Mouse (Mus musculus): ENCODE data around the gene Spata32. TPM values are rescaled to one million over a fixed set of nuclear protein-coding genes. Genes with fewer than 3 reads are reported as not detected.

Spata32 gene
- polyA plus RNA-seq, 1 experiment from 2014 or later: not detected

DNA sequence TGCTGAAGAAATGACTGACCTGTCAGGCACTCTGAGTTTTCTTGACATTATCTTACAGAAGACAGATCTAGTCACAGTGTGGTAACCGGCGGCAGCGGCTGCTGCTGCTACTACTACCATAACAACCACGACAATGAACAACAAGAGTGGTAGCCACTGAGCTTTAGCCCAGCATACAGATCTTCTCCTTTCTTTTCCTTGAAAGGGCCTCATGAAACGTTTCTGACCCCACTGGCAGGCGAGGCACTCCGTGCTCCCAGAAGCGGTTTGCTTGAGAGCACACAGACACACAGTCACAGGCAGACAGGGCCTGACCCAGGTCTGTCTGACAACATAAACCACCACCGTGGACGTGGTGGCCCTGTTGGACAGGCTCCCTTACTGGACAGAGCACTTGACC lies 45.3 kb upstream of the Spata32 start:
- Histone ChIP-seq H3K36me3 (ENCODE audit: insufficient read depth) (no peaks in the 10 kb centered on the region), H3K9me3 (ENCODE audit: low read depth, low read length) (no peaks in the 10 kb centered on the region), H3K4me2 (no peak overlapping the region), H3K27me3 (ENCODE audit: insufficient read depth, low read length) (no peaks in the 10 kb centered on the region), H3K27ac (ENCODE audit: low read depth) (no peak overlapping the region), H3K4me3 (ENCODE audit: low read depth, low read length) (no peak overlapping the region), H3K9ac (no peak overlapping the region), H3K4me1 (ENCODE audit: insufficient read depth) (peaks cover 18% of the 10 kb centered on the region)
- ATAC-seq (ENCODE audit: insufficient read depth) (no peak), DNase-seq (no peak)
- 47% methylated on average over 10 of the region's 10 CpGs for WGBS
- TF ChIP-seq CTCF (IDR thresholded peaks at IDR 0.05; ENCODE audit: low read depth): no peak

DNA sequence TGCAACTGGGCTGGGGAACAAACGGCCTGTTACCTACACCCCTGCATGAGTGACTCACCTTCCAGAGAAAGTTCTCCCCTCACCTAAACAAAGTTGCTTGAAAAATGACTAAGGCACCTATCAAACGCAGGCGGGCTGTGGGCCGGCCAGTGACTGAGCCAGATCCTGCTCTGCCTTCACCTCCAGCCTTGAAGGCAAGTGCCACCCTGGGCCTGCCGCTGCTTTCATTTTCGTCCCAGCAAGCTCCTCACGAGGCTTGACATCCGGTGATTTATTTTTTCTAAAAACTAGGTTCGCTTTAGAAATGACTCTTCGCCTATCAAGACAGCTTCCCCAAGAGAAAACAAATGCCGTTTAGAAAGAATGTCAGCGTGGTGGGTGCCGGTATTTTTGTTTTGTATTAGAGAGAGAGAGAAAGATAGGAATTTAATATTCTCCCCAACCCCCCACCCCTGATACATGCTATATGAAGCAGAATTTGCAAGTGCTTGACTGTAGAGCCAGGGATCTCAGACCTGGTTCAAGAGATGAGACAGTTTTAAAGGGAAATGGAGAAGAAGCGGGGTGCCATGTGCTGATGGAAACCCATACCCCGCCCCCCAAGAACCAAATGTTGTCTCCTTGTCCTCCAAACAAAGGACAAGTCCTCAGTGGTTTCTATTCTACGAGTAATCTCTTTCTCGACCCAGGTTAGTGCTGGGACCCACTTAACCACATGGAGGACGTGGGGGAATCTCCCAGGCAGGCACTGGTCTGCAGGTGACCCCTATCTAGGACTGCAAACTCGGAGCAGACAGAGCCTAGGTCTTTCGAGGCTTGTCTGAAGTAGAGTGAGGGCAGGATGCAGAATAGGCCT lies 44.4 kb upstream of the Spata32 start:
- Histone ChIP-seq H3K9ac (no peak overlapping the region), H3K27ac (ENCODE audit: low read depth) (no peak overlapping the region), H3K4me2 (peak overlapping the region; percentile 13; the same call in 1 of the 2 replicates), H3K9me3 (ENCODE audit: low read depth, low read length) (no peaks in the 10 kb centered on the region), H3K4me1 (ENCODE audit: insufficient read depth) (peaks cover 11% of the 10 kb centered on the region; the same call in 1 of the 2 replicates), H3K4me3 (ENCODE audit: low read depth, low read length) (no peak overlapping the region), H3K27me3 (ENCODE audit: insufficient read depth, low read length) (no peaks in the 10 kb centered on the region), H3K36me3 (ENCODE audit: insufficient read depth) (no peaks in the 10 kb centered on the region)
- DNase-seq: peak; percentile 34
- TF ChIP-seq CTCF (IDR thresholded peaks at IDR 0.05; ENCODE audit: low read depth): no peak
- WGBS: 50% methylated on average over 20 of the region's 20 CpGs
- no peak for ATAC-seq (ENCODE audit: insufficient read depth)

DNA sequence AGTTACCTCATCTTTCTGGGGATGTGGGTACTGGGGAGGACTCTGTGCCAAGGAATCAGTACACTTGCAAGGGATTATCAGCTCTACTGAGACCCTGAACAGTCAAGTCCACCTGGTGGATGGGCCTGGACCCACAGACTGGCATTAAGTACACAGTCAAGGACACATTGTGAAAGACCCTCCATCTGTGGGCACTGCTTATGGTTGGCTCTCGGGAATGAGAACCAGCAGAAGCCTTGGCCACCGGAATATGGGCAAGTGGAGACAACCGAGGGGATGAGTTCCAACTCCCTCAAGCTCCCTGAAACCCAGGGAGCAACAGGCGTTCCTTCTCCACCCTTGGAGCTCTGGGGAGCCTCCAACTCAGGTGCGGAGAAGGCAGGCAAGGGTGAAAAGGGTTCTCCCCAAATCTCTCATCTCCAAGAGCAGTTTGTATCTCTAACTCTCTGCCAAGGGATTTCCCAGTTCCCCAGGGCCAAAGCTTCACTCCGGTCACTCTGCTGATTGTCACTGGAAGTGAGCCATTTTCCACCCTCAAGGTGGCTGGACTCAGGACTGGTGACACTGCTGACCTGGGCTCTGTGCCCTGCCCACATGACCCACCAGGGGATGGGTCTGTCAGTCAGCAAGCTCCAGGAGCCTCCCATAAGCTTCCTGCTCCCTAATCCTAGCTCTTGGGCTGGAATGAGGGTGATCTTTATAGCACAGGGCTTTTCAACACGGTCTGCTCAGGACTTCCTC lies 43.6 kb upstream of the Spata32 start:
- H3K27ac ChIP-seq (ENCODE audit: low read depth): no peak overlapping the region
- H3K36me3 ChIP-seq (ENCODE audit: insufficient read depth): no peaks in the 10 kb centered on the region
- no peak for TF ChIP-seq CTCF (IDR thresholded peaks at IDR 0.05; ENCODE audit: low read depth)
- DNase-seq (no peak), ATAC-seq (ENCODE audit: insufficient read depth) (no peak)
- no peak overlapping the region for H3K9ac ChIP-seq
- no peaks in the 10 kb centered on the region for H3K9me3 ChIP-seq (ENCODE audit: low read depth, low read length)
- H3K4me2 ChIP-seq: peak overlapping the region; percentile 13; the same call in 1 of the 2 replicates
- no peaks in the 10 kb centered on the region for H3K27me3 ChIP-seq (ENCODE audit: insufficient read depth, low read length)
- H3K4me3 ChIP-seq (ENCODE audit: low read depth, low read length): no peak overlapping the region
- H3K4me1 ChIP-seq (ENCODE audit: insufficient read depth): peaks cover 11% of the 10 kb centered on the region; the same call in 1 of the 2 replicates
- WGBS: 82% methylated on average over 7 of the region's 7 CpGs

DNA sequence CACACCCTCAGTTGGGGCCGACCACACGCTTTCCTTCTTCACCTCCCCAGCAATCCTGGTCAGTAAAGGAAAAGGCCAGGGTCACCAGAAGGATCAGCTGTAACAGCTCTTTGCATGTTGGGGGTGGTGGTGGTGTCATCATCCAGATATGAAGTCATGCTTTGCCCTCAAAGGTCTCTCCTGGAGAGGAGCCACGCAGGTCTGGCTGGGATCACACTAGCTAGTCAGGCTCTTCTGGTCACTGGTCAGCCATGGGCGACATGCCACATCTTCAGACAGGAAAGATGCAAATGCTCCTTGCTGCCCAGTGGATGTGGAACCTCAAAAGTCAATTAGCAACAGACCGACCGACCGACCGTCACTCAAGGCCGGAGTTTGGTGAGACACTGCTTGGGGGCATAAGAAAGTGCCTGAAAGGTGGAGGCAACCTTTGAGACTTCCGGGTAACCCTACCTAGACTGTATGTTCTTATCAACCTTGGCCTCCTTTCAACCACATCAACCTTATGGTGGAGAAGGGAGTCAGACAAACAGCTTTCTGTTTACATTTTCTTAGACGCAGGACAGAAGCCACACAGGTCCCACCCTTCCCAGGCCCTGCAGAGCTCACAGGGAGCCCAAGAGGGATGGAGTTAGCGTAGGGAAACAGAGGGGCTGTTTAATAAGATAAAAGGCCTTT lies 42.4 kb upstream of the Spata32 start:
- Histone ChIP-seq H3K9me3 (ENCODE audit: low read depth, low read length) (no peaks in the 10 kb centered on the region), H3K36me3 (ENCODE audit: insufficient read depth) (no peaks in the 10 kb centered on the region), H3K4me1 (ENCODE audit: insufficient read depth) (peaks cover 8% of the 10 kb centered on the region; the same call in 1 of the 2 replicates), H3K4me2 (no peak overlapping the region), H3K4me3 (ENCODE audit: low read depth, low read length) (no peak overlapping the region), H3K27me3 (ENCODE audit: insufficient read depth, low read length) (no peaks in the 10 kb centered on the region), H3K9ac (no peak overlapping the region), H3K27ac (ENCODE audit: low read depth) (no peak overlapping the region)
- 78% methylated on average over 12 of the region's 12 CpGs for WGBS
- no peak for TF ChIP-seq CTCF (IDR thresholded peaks at IDR 0.05; ENCODE audit: low read depth)
- ATAC-seq (ENCODE audit: insufficient read depth) (no peak), DNase-seq (no peak)

DNA sequence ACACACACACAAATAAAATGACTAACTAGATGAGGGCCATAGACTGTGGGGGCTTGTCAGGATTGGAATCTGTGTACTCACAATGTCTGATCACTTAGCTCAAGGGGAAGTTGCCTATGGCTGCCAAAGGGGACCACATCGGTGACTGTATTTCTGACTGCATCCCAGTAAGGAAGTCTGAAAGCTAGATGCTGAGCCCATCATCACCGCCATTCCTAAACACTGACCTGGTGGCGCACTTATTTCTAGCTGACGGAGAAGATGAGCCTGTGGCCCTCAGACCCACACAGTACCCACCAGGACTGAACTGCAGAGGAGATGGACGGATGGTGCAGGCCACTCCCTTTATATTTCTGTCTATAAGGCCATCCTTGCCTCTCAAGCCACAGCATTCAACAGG lies 41.8 kb upstream of the Spata32 start:
- H3K9me3 ChIP-seq (ENCODE audit: low read depth, low read length): no peaks in the 10 kb centered on the region
- peaks cover 8% of the 10 kb centered on the region; the same call in 1 of the 2 replicates for H3K4me1 ChIP-seq (ENCODE audit: insufficient read depth)
- TF ChIP-seq CTCF (IDR thresholded peaks at IDR 0.05; ENCODE audit: low read depth): no peak
- no peaks in the 10 kb centered on the region for H3K36me3 ChIP-seq (ENCODE audit: insufficient read depth)
- no peak overlapping the region for H3K9ac ChIP-seq
- WGBS: 80% methylated on average over 5 of the region's 5 CpGs
- ATAC-seq (ENCODE audit: insufficient read depth) (no peak), DNase-seq (no peak)
- H3K27me3 ChIP-seq (ENCODE audit: insufficient read depth, low read length): no peaks in the 10 kb centered on the region
- no peak overlapping the region for H3K27ac ChIP-seq (ENCODE audit: low read depth)
- no peak overlapping the region for H3K4me3 ChIP-seq (ENCODE audit: low read depth, low read length)
- no peak overlapping the region for H3K4me2 ChIP-seq

DNA sequence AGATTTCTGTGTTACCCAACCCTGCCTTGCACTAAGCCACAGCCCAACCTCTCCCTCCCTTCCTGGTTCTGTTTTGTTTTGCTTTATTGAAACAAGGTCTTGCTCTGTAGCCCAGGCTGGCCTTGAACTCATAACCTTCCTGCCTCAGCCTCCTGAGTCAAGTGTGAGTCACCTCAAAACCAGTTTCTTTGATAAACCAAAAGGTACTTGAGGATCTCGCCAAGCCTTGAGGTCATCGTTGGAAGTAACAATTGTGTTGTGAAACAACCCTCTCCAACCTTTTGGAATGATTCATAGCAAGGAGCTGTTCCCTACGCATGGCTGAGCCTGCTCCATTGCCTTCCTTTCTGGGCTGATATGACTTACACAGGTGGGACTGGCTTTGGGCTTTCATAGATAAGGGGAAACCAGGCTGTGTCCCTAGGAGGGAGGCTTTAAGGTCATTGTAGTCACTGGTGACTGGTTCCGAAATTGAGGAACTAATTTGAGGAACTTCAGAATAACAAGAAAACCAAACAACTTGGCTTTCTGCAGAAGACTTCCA lies 39.8 kb upstream of the Spata32 start:
- TF ChIP-seq CTCF (IDR thresholded peaks at IDR 0.05; ENCODE audit: low read depth): no peak
- H3K27ac ChIP-seq (ENCODE audit: low read depth): no peak overlapping the region
- ATAC-seq (ENCODE audit: insufficient read depth) (no peak), DNase-seq (no peak)
- 78% methylated on average over 4 of the region's 4 CpGs for WGBS
- H3K4me1 ChIP-seq (ENCODE audit: insufficient read depth): 0 out of 2 replicates have a peak, but pooled peaks cover 2% of the 10 kb centered on the region
- H3K27me3 ChIP-seq (ENCODE audit: insufficient read depth, low read length): no peaks in the 10 kb centered on the region
- H3K4me2 ChIP-seq: no peak overlapping the region
- no peak overlapping the region for H3K9ac ChIP-seq
- H3K9me3 ChIP-seq (ENCODE audit: low read depth, low read length): no peaks in the 10 kb centered on the region
- H3K36me3 ChIP-seq (ENCODE audit: insufficient read depth): no peaks in the 10 kb centered on the region
- H3K4me3 ChIP-seq (ENCODE audit: low read depth, low read length): no peak overlapping the region
